Mouse (Mus musculus) forebrain, embryonic 16.5 days (tissue): ENCODE results near the gene Zfp553. TPM values are rescaled to one million over a fixed set of nuclear protein-coding genes. Genes with fewer than 3 reads are reported as not detected.

Source experiments
- ATAC-seq: fragments of 200-750 bp; cut with Nextera tagmentation; 2 replicates; pipeline ENCODE4 v1.8.0; 2017; ENCODE audit warnings: mild to moderate bottlenecking, moderate library complexity
- H3K27ac ChIP-seq: fragments of 300-500 bp; sonication (generic); 2 replicates; pipeline ENCODE4 v1.5.1; 2014; ENCODE audit warnings: low read length, control low read depth
- H3K27me3 ChIP-seq: fragments of 300-500 bp; sonication (generic); replicated peaks from 2 replicates; pipeline ENCODE4 v1.6.1; 2014; ENCODE audit warnings: low read length; ENCODE audit not compliant: control insufficient read depth, insufficient read depth
- H3K36me3 ChIP-seq: fragments of 300-500 bp; sonication (generic); 2 replicates; pipeline ENCODE4 v1.6.1; 2014; ENCODE audit not compliant: control insufficient read depth, insufficient read depth
- H3K4me1 ChIP-seq: fragments of 300-500 bp; sonication (generic); replicated peaks from 2 replicates; pipeline ENCODE4 v1.6.1; 2014; ENCODE audit warnings: low read length; ENCODE audit not compliant: control insufficient read depth, insufficient read depth
- H3K4me2 ChIP-seq: fragments of 300-500 bp; sonication (generic); 2 replicates; pipeline ENCODE4 v1.6.1; 2014; ENCODE audit warnings: mild to moderate bottlenecking, low read length, control low read depth
- H3K4me3 ChIP-seq: fragments of 300-500 bp; sonication (generic); replicated peaks from 2 replicates; pipeline ENCODE4 v1.5.1; 2014; ENCODE audit warnings: mild to moderate bottlenecking, low read length, control low read depth
- H3K9ac ChIP-seq: fragments of 300-500 bp; sonication (generic); replicated peaks from 2 replicates; pipeline ENCODE4 v1.6.1; 2014; ENCODE audit warnings: low read depth, low read length, control low read depth
- H3K9me3 ChIP-seq: fragments of 300-500 bp; sonication (generic); 2 replicates; pipeline ENCODE4 v1.6.1; 2016; ENCODE audit warnings: low read length; ENCODE audit not compliant: control insufficient read depth
- WGBS: fragments of 180-500 bp; shearing (Covaris S2); extraction: QIAGEN DNeasy Blood & Tissue Kit; methylation state at CpG from one replicate; pipeline ENCODE4 v1.1.7; 2014; 5-methylcytosine and 5-hydroxymethylcytosine counted together
- polyA plus RNA-seq: library from polyadenylated mRNA; unstranded; fragments of >200 nt; fragmentation: Nextera tagmentation; extraction: Ambion mirVana; gene quantifications from 2 replicates; pipeline ENCODE4 v1.2.1, GENCODE M21; 2015

The Zfp553 gene
- polyA plus RNA-seq, 1 experiment from 2014 or later = 69.3 TPM

DNA sequence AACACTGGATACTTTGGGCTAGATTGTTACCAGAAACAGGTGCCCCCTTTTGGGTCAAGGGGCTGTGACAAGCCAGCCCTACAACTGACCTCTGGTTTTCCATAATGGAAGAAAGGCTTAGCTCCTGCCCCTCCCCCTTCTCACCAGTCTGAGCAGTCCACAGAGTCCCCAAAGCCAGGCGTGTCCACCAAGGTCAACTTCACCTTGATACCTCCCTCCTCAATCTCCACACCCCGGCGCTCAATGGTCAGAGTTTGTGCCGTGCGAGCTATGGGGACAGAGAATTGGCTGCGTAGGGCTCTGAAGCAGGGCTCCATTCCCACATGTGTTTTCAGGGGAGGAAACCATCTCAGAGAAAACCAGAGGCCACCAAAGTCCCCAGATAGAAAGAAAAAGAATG lies 15.4 kb upstream of the Zfp553 start:
- H3K9ac ChIP-seq = no peak overlapping the region
- no peak overlapping the region for H3K4me3 ChIP-seq
- no peaks in the 10 kb centered on the region for H3K27me3 ChIP-seq
- no peak overlapping the region for H3K27ac ChIP-seq
- peaks cover 5% of the 10 kb centered on the region for H3K4me1 ChIP-seq
- no peaks in the 10 kb centered on the region for H3K36me3 ChIP-seq
- no peak for ATAC-seq
- WGBS = 86% methylated on average over 6 of the region's 6 CpGs
- no peak overlapping the region for H3K4me2 ChIP-seq
- H3K9me3 ChIP-seq = no peaks in the 10 kb centered on the region

- ATAC-seq = no peak
- Histone ChIP-seq H3K9me3 (no peaks in the 10 kb centered on the region), H3K4me1 (peaks cover 5% of the 10 kb centered on the region), H3K4me2 (no peak overlapping the region), H3K4me3 (no peak overlapping the region), H3K27me3 (no peaks in the 10 kb centered on the region), H3K36me3 (no peaks in the 10 kb centered on the region), H3K27ac (no peak overlapping the region), H3K9ac (no peak overlapping the region)
- WGBS = 85% methylated on average over 10 of the region's 10 CpGs
Measured at GRCm38 (mm10) chr7:127217901-127218642, 14.8 kb upstream of the Zfp553 start.

DNA sequence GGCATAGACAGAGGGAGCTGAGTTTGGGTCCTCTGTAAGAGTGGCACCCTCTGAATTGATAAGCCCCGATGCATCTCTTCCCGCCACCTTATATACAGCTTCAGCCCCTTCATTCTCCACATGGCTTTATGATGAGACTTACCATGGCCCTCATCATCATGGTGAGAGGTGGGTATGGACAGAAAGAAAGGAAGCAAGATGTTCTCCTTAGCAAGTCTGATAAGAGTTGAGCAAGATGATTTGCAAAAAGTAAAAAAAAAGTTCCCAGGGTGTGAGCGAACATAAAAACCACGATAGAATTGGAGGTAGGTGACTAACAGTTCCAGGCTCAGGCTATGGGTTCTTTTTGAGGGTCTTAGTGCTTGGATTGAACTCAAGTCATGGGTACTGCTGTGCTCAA lies 14.2 kb upstream of the Zfp553 start:
- Histone ChIP-seq H3K27me3 (no peaks in the 10 kb centered on the region), H3K27ac (no peak overlapping the region), H3K36me3 (no peaks in the 10 kb centered on the region), H3K9me3 (no peaks in the 10 kb centered on the region), H3K4me3 (no peak overlapping the region), H3K4me1 (peaks cover 5% of the 10 kb centered on the region), H3K4me2 (no peak overlapping the region), H3K9ac (no peak overlapping the region)
- ATAC-seq = no peak
- 96% methylated on average over 4 of the region's 4 CpGs for WGBS

GRCm38 (mm10) chr7:127220440-127220839 lies 12.4 kb upstream of the Zfp553 start:
- H3K27me3 ChIP-seq = no peaks in the 10 kb centered on the region
- H3K4me1 ChIP-seq = no peaks in the 10 kb centered on the region
- no peak overlapping the region for H3K9ac ChIP-seq
- H3K9me3 ChIP-seq = no peaks in the 10 kb centered on the region
- no peak overlapping the region for H3K4me2 ChIP-seq
- H3K36me3 ChIP-seq = no peaks in the 10 kb centered on the region
- no peak overlapping the region for H3K4me3 ChIP-seq
- no peak overlapping the region for H3K27ac ChIP-seq
- no peak for ATAC-seq
- WGBS = 84% methylated on average over 6 of the region's 6 CpGs

DNA sequence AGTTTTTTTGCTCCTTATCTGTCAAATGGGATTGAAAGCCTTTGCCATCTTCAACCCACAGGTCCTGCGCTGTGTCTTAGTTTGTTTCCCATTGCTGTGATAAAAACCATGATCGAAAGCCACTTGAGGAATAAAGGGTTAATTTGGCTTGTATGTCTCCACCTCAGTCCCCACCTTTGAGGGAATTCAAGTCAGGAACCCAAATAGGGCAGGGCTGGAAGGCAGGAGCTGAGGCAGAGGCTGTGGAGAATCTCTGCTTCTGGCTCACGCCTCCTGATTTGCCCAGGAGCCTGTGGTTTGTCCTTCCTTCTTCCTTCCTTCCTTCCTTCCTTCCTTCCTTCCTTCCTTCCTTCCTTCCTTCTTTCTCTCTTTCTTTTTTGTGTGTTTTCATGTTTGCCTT lies 9.8 kb upstream of the Zfp553 start:
- no peaks in the 10 kb centered on the region for H3K27me3 ChIP-seq
- H3K9ac ChIP-seq = no peak overlapping the region
- H3K4me1 ChIP-seq = no peaks in the 10 kb centered on the region
- H3K36me3 ChIP-seq = no peaks in the 10 kb centered on the region
- H3K4me3 ChIP-seq = no peak overlapping the region
- no peak overlapping the region for H3K27ac ChIP-seq
- WGBS = 99% methylated on average over 3 of the region's 3 CpGs
- no peak for ATAC-seq
- H3K9me3 ChIP-seq = no peaks in the 10 kb centered on the region
- no peak overlapping the region for H3K4me2 ChIP-seq

GRCm38 (mm10) chr7:127223515-127224478 lies 9.1 kb upstream of the Zfp553 start:
- H3K4me3 ChIP-seq = no peak overlapping the region
- 93% methylated on average over 6 of the region's 6 CpGs for WGBS

GRCm38 (mm10) chr7:127224616-127225015 lies 8.2 kb upstream of the Zfp553 start:
- Histone ChIP-seq H3K9ac (no peak overlapping the region), H3K27ac (no peak overlapping the region), H3K4me3 (no peak overlapping the region), H3K4me1 (peaks cover under 1% of the 10 kb centered on the region; the same call in 1 of the 2 replicates), H3K36me3 (no peaks in the 10 kb centered on the region), H3K9me3 (no peaks in the 10 kb centered on the region), H3K4me2 (no peak overlapping the region), H3K27me3 (no peaks in the 10 kb centered on the region)
- no peak for ATAC-seq
- WGBS = 92% methylated on average over 6 of the region's 6 CpGs

More at GRCm38 (mm10) chr7:127223515-127224478, 9.1 kb upstream of the Zfp553 start:
- Histone ChIP-seq H3K4me1 (no peaks in the 10 kb centered on the region), H3K4me2 (no peak overlapping the region), H3K27me3 (no peaks in the 10 kb centered on the region), H3K9me3 (no peaks in the 10 kb centered on the region), H3K36me3 (no peaks in the 10 kb centered on the region), H3K27ac (no peak overlapping the region), H3K9ac (no peak overlapping the region)
- ATAC-seq = no peak

DNA sequence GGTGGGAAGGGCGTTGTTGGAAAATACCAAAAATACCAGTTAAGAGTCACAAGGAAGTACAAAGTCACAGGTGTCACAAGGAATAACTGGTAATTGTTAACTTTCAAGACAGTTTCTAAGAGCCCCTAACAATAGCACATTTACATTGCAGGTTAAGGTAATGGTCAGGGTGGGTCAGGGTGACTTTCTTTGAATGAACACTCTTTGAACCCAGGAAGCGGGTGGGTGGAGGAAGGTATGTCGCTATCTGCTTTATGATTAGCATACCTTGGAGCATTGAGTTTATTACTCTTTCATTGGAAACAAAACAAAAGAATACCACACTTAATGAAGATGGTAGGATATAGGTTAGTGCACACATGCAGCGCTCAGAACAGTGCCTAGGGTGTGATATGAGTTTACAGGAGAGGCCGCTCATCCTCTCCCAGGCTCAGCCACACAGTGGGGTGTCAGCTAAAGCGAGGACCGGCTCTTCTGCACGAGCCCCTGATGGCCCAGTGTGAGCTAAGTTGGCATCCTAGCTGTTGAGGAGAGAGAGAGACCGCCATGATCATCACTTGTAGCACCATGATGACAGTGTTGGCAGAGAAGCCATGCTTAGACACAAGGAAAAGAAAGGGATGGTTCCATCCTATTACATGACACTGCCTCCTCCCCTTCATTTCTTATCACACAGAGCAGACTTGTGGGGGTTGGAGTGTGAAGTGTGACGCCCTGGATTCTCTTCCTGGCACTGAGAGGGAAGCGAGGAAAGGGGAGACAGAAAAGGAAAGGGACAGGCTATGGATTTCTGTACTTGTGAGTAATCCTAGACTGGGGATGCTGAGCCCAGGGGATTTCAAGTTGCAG lies 7.5 kb upstream of the Zfp553 start:
- no peak overlapping the region for H3K9ac ChIP-seq
- H3K9me3 ChIP-seq = no peaks in the 10 kb centered on the region
- no peak for ATAC-seq
- WGBS = 89% methylated on average over 11 of the region's 11 CpGs
- H3K4me2 ChIP-seq = no peak overlapping the region
- H3K36me3 ChIP-seq = no peaks in the 10 kb centered on the region
- no peaks in the 10 kb centered on the region for H3K27me3 ChIP-seq
- peaks cover 8% of the 10 kb centered on the region for H3K4me1 ChIP-seq
- H3K27ac ChIP-seq = no peak overlapping the region
- H3K4me3 ChIP-seq = no peak overlapping the region
